Mouse (Mus musculus): ENCODE measurements around the gene Mrpl53.

The Mrpl53 gene

GRCm38 (mm10) chr6:83121863-83122710 lies 13.2 kb downstream of the Mrpl53 start:
- DNase-seq (ENCODE audit: low spot score), result peak; percentile 51

GRCm38 (mm10) chr6:83122961-83123360 lies 14.1 kb downstream of the Mrpl53 start:
- DNase-seq (ENCODE audit: low spot score), result no peak

- DNase-seq (ENCODE audit: low spot score), result peak; percentile 92
These were observed 16.0 kb downstream of the Mrpl53 start for GRCm38 (mm10) chr6:83124851-83125312.

GRCm38 (mm10) chr6:83125331-83125730 lies 16.5 kb downstream of the Mrpl53 start, which contains the start of gene Ino80b:
TSS of gene Ino80b (minus strand) at chr6:83125431.
- DNase-seq (ENCODE audit: low spot score), result no peak

- DNase-seq (ENCODE audit: low spot score), result no peak
These were observed 18.6 kb downstream of the Mrpl53 start for GRCm38 (mm10) chr6:83127419-83127818.

- no peak for DNase-seq (ENCODE audit: low spot score)
These were observed 22.7 kb downstream of the Mrpl53 start for GRCm38 (mm10) chr6:83131469-83132034.

- no peak for DNase-seq (ENCODE audit: low spot score)
These were observed 23.5 kb downstream of the Mrpl53 start for GRCm38 (mm10) chr6:83132176-83132919.

GRCm38 (mm10) chr6:83134226-83134625 lies 25.4 kb downstream of the Mrpl53 start:
- DNase-seq (ENCODE audit: low spot score), result no peak

- DNase-seq (ENCODE audit: low spot score), result no peak
These were observed 26.2 kb downstream of the Mrpl53 start, which contains the start of gene Rtkn for GRCm38 (mm10) chr6:83134951-83135513. TSS of gene Rtkn (plus strand) at chr6:83135463.

GRCm38 (mm10) chr6:83135571-83136161 lies 26.8 kb downstream of the Mrpl53 start:
- peak; percentile 42 for DNase-seq (ENCODE audit: low spot score)

- no peak for DNase-seq (ENCODE audit: low spot score)
These were observed 27.5 kb downstream of the Mrpl53 start for GRCm38 (mm10) chr6:83136291-83136880.

GRCm38 (mm10) chr6:83136881-83137575 lies 28.2 kb downstream of the Mrpl53 start:
- DNase-seq (ENCODE audit: low spot score), result peak; percentile 91

- DNase-seq (ENCODE audit: low spot score), result peak; percentile 93
These were observed 28.7 kb downstream of the Mrpl53 start for GRCm38 (mm10) chr6:83137576-83137950.

- DNase-seq (ENCODE audit: low spot score), result peak; percentile 84
These were observed 29.2 kb downstream of the Mrpl53 start for GRCm38 (mm10) chr6:83138056-83138455.

GRCm38 (mm10) chr6:83140044-83140443 lies 31.2 kb downstream of the Mrpl53 start:
- no peak for DNase-seq (ENCODE audit: low spot score)

- DNase-seq (ENCODE audit: low spot score), result no peak
These were observed 32.8 kb downstream of the Mrpl53 start for GRCm38 (mm10) chr6:83141636-83142035.

GRCm38 (mm10) chr6:83142211-83142731 lies 33.4 kb downstream of the Mrpl53 start:
- DNase-seq (ENCODE audit: low spot score), result peak; percentile 64

GRCm38 (mm10) chr6:83142886-83143285 lies 34.0 kb downstream of the Mrpl53 start:
- no peak for DNase-seq (ENCODE audit: low spot score)

GRCm38 (mm10) chr6:83145209-83145608 lies 36.4 kb downstream of the Mrpl53 start:
- DNase-seq (ENCODE audit: low spot score), result no peak

- DNase-seq (ENCODE audit: low spot score), result no peak
These were observed 37.0 kb downstream of the Mrpl53 start for GRCm38 (mm10) chr6:83145805-83146204.
